Mouse (Mus musculus) ES-Bruce4 (cell line): Measurements from ENCODE around the gene Glis3. TPM values are rescaled to one million over a fixed set of nuclear protein-coding genes. Genes with fewer than 3 reads are reported as not detected.

Source experiments
- H3K27ac ChIP-seq: 2 replicates; pipeline ENCODE4 v1.5.1; 2012; ENCODE audit warnings: low read length, inconsistent platforms; ENCODE audit not compliant: insufficient read depth
- H3K27me3 ChIP-seq: 2 replicates; pipeline ENCODE4 v1.6.1; 2012; ENCODE audit warnings: mild to moderate bottlenecking, low read length, inconsistent platforms; ENCODE audit not compliant: control insufficient read depth, poor library complexity, insufficient read depth, severe bottlenecking
- H3K36me3 ChIP-seq: 2 replicates; pipeline ENCODE4 v1.6.1; 2012; ENCODE audit warnings: inconsistent platforms, mild to moderate bottlenecking, low read length, moderate library complexity; ENCODE audit not compliant: control insufficient read depth, poor library complexity, insufficient read depth, severe bottlenecking
- H3K4me1 ChIP-seq: one replicate; pipeline ENCODE4 v1.8.1; 2011; ENCODE audit warnings: low read length; ENCODE audit not compliant: control insufficient read depth, insufficient read depth
- H3K4me3 ChIP-seq: 2 replicates; pipeline ENCODE4 v1.5.1; 2011; ENCODE audit warnings: low read depth, mild to moderate bottlenecking, low read length
- H3K9ac ChIP-seq: 2 replicates; pipeline ENCODE4 v1.6.1; 2012; ENCODE audit warnings: low read depth, mild to moderate bottlenecking, inconsistent platforms; ENCODE audit not compliant: poor library complexity, severe bottlenecking
- H3K9me3 ChIP-seq: replicated peaks from 2 replicates; pipeline ENCODE4 v1.6.1; 2012; ENCODE audit warnings: mild to moderate bottlenecking, low read length, inconsistent platforms; ENCODE audit not compliant: control insufficient read depth, poor library complexity, insufficient read depth, severe bottlenecking
- CTCF ChIP-seq: IDR thresholded peaks from one replicate; pipeline ENCODE4 v1.8.1; 2011; ENCODE audit warnings: low read depth, low read length
- EP300 ChIP-seq: IDR thresholded peaks from 2 replicates; pipeline ENCODE4 v1.6.1; 2011; ENCODE audit warnings: low read depth, low read length; ENCODE audit not compliant: insufficient read depth
- POLR2A ChIP-seq: IDR thresholded peaks from one replicate; pipeline ENCODE4 v1.8.1; 2011; ENCODE audit warnings: low read length; ENCODE audit not compliant: insufficient read depth
- polyA plus RNA-seq: library from polyadenylated mRNA; stranded (reverse); fragments of >200 nt; gene quantifications from 2 replicates; pipeline ENCODE4 v1.2.4, GENCODE M21; 2011; ENCODE audit warnings: low read depth; ENCODE audit not compliant: missing spikeins, insufficient read depth, insufficient read length

Gene Glis3
- polyA plus RNA-seq, 1 experiment: 5.5 TPM

DNA sequence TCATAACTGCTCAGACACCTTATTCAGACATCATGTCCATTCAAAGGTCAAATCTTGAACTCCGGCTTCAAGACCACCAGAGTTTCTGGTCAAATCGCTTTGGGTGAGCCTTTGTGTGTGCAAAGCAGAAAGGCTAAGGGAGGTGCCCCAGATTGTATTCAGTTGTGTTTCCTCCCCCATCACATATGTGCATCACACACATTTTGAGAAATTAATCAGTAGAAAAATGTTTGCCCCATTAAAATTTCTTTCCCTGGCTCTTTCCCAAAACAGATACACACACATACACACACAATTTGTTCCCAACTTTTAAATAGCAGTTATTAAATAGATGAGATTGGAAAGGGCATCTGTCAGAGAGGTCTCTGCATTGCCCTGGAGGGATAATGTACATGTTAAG lies 442.3 kb downstream of the Glis3 start:
- Histone ChIP-seq H3K4me1 (no peaks in the 10 kb centered on the region), H3K4me3 (no peak overlapping the region), H3K36me3 (no peaks in the 10 kb centered on the region), H3K9me3 (no peaks in the 10 kb centered on the region), H3K9ac (no peak overlapping the region), H3K27ac (no peak overlapping the region), H3K27me3 (no peaks in the 10 kb centered on the region; the same call in 1 of the 2 replicates)
- no peak for TF ChIP-seq POLR2A
- no peak for TF ChIP-seq EP300
- TF ChIP-seq CTCF: no peak

DNA sequence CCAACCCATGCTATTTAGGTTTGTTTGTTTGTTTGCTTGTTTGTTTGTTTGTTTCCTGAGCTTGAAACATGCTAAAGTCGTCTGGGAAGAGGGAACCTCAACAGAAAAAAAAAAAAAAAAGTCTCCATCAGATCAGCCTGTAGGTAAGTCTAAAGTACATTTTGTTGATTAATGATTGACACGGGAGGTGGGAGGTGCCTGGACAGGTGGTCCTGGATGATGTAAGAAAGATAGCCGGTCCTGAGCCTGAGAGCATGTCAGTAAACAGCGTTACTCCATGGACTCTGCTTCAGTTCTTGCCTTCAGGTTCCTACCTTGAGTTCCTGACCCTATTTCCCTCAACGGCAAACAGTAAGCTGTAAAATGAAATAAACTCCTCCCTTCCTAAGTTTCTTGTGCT lies 444.3 kb downstream of the Glis3 start:
- Histone ChIP-seq H3K27me3 (no peaks in the 10 kb centered on the region), H3K4me1 (no peaks in the 10 kb centered on the region), H3K9ac (no peak overlapping the region), H3K27ac (no peak overlapping the region), H3K4me3 (no peak overlapping the region), H3K36me3 (no peaks in the 10 kb centered on the region), H3K9me3 (no peaks in the 10 kb centered on the region)
- TF ChIP-seq POLR2A (no peak), EP300 (no peak), CTCF (no peak)

DNA sequence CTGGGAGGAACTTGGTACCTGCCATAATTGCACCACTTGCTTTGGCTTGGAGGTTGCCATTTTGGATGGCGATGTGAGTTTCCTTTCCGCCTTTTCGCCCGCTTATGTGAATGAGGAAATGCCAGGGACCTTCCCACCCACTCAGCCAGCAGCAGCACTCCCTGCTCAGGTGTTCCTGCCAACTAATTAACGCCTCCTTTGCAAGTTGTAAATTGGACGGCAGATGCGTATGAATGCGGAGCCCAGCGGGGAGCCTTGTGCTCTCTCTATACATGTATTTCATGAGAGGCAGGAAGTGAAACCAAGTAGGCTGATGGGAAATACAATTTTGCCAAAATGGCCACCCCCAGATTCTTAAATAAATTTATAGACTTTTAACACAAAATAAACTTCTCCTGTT lies 444.8 kb downstream of the Glis3 start:
- Histone ChIP-seq H3K9ac (no peak overlapping the region), H3K27me3 (no peaks in the 10 kb centered on the region), H3K4me3 (no peak overlapping the region), H3K4me1 (no peaks in the 10 kb centered on the region), H3K36me3 (no peaks in the 10 kb centered on the region), H3K27ac (no peak overlapping the region), H3K9me3 (no peaks in the 10 kb centered on the region)
- no peak for TF ChIP-seq POLR2A
- no peak for TF ChIP-seq CTCF

DNA sequence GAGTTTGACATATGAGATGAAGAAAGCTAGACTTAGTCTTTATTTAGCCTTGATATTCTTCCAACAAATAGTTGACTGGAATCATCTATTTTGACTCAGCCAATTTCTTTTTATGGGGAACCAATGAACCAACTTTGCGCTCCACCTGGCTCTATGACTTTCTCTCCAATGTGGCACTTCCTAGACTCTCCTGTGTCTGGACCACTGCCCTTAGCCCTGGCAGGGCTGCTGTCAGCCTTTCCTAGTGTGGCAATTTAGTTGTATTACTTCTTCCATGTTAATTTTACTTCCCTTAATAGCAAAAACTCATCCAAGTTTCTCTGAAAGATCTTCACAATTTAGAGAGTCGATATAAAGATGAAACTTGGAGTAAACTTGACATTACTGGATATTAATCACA lies 445.2 kb downstream of the Glis3 start:
- no peak for TF ChIP-seq CTCF
- no peak for TF ChIP-seq EP300
- TF ChIP-seq POLR2A: no peak
- no peak overlapping the region for H3K4me3 ChIP-seq
- H3K27me3 ChIP-seq: no peaks in the 10 kb centered on the region
- H3K9me3 ChIP-seq: no peaks in the 10 kb centered on the region
- H3K9ac ChIP-seq: no peak overlapping the region
- no peaks in the 10 kb centered on the region for H3K36me3 ChIP-seq
- H3K4me1 ChIP-seq: no peaks in the 10 kb centered on the region
- H3K27ac ChIP-seq: no peak overlapping the region

DNA sequence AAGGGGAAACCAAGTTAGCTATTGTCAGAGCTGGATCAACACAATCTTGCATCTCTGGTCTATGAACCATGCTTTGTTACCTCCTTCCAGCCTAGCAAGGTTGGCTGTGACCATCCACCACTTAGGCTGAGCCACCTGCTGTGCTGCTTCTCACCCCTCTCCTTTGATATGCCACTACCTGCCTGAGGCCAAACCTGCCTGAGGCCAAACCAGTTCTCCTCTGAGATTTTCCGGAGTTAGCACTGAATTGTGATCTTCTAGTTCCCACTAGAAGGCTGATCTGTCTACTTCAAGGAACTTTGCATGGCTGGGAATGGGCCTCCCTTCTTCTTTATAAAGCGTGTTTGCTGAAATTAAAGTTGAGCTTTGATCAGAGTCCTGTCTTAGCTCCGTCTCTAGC lies 448.4 kb downstream of the Glis3 start:
- no peaks in the 10 kb centered on the region for H3K4me1 ChIP-seq
- no peaks in the 10 kb centered on the region for H3K27me3 ChIP-seq
- H3K4me3 ChIP-seq: no peak overlapping the region
- H3K9me3 ChIP-seq: no peaks in the 10 kb centered on the region
- H3K36me3 ChIP-seq: no peaks in the 10 kb centered on the region
- H3K9ac ChIP-seq: no peak overlapping the region
- no peak for TF ChIP-seq POLR2A
- H3K27ac ChIP-seq: no peak overlapping the region

DNA sequence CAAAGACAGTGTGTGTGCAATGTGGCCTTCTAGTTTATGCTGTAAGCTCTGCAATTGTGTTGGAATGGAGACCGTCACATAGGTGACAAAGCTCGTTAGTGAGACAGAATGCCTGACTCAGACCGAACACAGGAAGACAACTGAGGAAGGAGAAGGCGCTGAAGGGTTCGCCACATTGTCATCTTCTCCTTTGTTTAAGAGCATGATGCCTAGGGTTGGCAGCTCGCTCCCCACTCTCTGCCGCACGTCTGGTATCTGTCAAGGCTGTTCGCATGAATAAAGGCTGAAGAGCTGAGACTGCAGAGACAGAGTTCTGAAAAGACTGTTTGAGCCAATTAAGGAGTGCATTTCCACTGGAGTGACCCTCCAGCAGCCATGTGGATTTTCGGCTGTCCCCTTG lies 452.4 kb downstream of the Glis3 start:
- no peak overlapping the region for H3K27ac ChIP-seq
- no peaks in the 10 kb centered on the region for H3K27me3 ChIP-seq
- no peak overlapping the region for H3K4me3 ChIP-seq
- H3K9ac ChIP-seq: no peak overlapping the region
- H3K4me1 ChIP-seq: no peaks in the 10 kb centered on the region
- H3K9me3 ChIP-seq: no peaks in the 10 kb centered on the region
- TF ChIP-seq EP300: no peak
- TF ChIP-seq CTCF: no peak
- TF ChIP-seq POLR2A: no peak
- no peaks in the 10 kb centered on the region for H3K36me3 ChIP-seq
